Mouse (Mus musculus) CD4-positive helper T cell, adult 2 months (primary cell): Measurements from ENCODE around the gene Ddx55.
A peak's percentile ranks its signal among the peaks of the same experiment; 100 is the strongest.

Source experiments
- DNase-seq: peaks from one replicate; pipeline ENCODE4 v3.0.0-alpha.2; 2012; ENCODE audit warnings: low read depth, missing footprints, low spot score

The Ddx55 gene

GRCm38 (mm10) chr5:124552558-124553307, at the start of gene Ddx55:
TSS of gene Ddx55 (plus strand) at chr5:124552864.
- peak; percentile 96 for DNase-seq

GRCm38 (mm10) chr5:124503742-124504141, 48.9 kb upstream of the Ddx55 start:
- no peak for DNase-seq

- no peak for DNase-seq
These were observed 47.4 kb upstream of the Ddx55 start for GRCm38 (mm10) chr5:124505235-124505634.

GRCm38 (mm10) chr5:124506731-124507359, 45.8 kb upstream of the Ddx55 start:
- DNase-seq: no peak

- no peak for DNase-seq
These were observed 43.5 kb upstream of the Ddx55 start for GRCm38 (mm10) chr5:124509200-124509599.

GRCm38 (mm10) chr5:124509742-124510237, 42.9 kb upstream of the Ddx55 start:
- DNase-seq: no peak

GRCm38 (mm10) chr5:124510536-124511050, 42.1 kb upstream of the Ddx55 start:
- no peak for DNase-seq

- no peak for DNase-seq
These were observed 36.9 kb upstream of the Ddx55 start for GRCm38 (mm10) chr5:124515789-124516188.

GRCm38 (mm10) chr5:124518648-124519047, 34.0 kb upstream of the Ddx55 start:
- no peak for DNase-seq

- DNase-seq: no peak
These were observed 31.1 kb upstream of the Ddx55 start for GRCm38 (mm10) chr5:124521588-124521987.

- DNase-seq: peak; percentile 25
These were observed 29.6 kb upstream of the Ddx55 start for GRCm38 (mm10) chr5:124523032-124523431.

- no peak for DNase-seq
These were observed 27.7 kb upstream of the Ddx55 start for GRCm38 (mm10) chr5:124524943-124525342.

- no peak for DNase-seq
These were observed 24.3 kb upstream of the Ddx55 start for GRCm38 (mm10) chr5:124528351-124528750.

GRCm38 (mm10) chr5:124528791-124529190, 23.9 kb upstream of the Ddx55 start:
- no peak for DNase-seq

- no peak for DNase-seq
These were observed 23.4 kb upstream of the Ddx55 start for GRCm38 (mm10) chr5:124529191-124529651.

- DNase-seq: no peak
These were observed 23.0 kb upstream of the Ddx55 start for GRCm38 (mm10) chr5:124529697-124530096.

- peak; percentile 76 for DNase-seq
These were observed 21.7 kb upstream of the Ddx55 start, which contains the start of gene Rilpl1 for GRCm38 (mm10) chr5:124530655-124531582. TSS of gene Rilpl1 (minus strand) at chr5:124531391.

GRCm38 (mm10) chr5:124531583-124531930, 21.1 kb upstream of the Ddx55 start:
- DNase-seq: no peak

- DNase-seq: no peak
These were observed 20.2 kb upstream of the Ddx55 start for GRCm38 (mm10) chr5:124532451-124532850.

GRCm38 (mm10) chr5:124535016-124535415, 17.6 kb upstream of the Ddx55 start:
- no peak for DNase-seq

- DNase-seq: peak; percentile 17
These were observed 15.9 kb upstream of the Ddx55 start for GRCm38 (mm10) chr5:124536776-124537175.
